Mouse (Mus musculus): ENCODE data around the gene Clba1. TPM values are rescaled to one million over a fixed set of nuclear protein-coding genes. Genes with fewer than 3 reads are reported as not detected.

The Clba1 gene
- polyA plus RNA-seq, 1 experiment from 2014 or later: 4.1 TPM

Other genes starting within 250 kb of the Clba1 start
- gene Inf2, start 220.2 kb upstream of the Clba1 start, polyA plus RNA-seq (2015; fragmentation: Nextera tagmentation; extraction: Ambion mirVana): 1.6 and 2.6 TPM in 2 replicates
- gene Adssl1, start 188.9 kb upstream of the Clba1 start, polyA plus RNA-seq (2015; fragmentation: Nextera tagmentation; extraction: Ambion mirVana): 2.1 and 2.7 TPM in 2 replicates
- gene Siva1, start 164.3 kb upstream of the Clba1 start, polyA plus RNA-seq (2015; fragmentation: Nextera tagmentation; extraction: Ambion mirVana): 168 and 186 TPM in 2 replicates
- gene Akt1, start 134.1 kb upstream of the Clba1 start, polyA plus RNA-seq (2015; fragmentation: Nextera tagmentation; extraction: Ambion mirVana): 56.5 and 65.5 TPM in 2 replicates
- 6.8 and 8.2 TPM in 2 replicates for gene Zbtb42, start 130.1 kb upstream of the Clba1 start, polyA plus RNA-seq (2015; fragmentation: Nextera tagmentation; extraction: Ambion mirVana)
- gene Cep170b, start 88.5 kb upstream of the Clba1 start, polyA plus RNA-seq (2015; fragmentation: Nextera tagmentation; extraction: Ambion mirVana): 12.4 and 13.2 TPM in 2 replicates
- gene Pld4, start 48.3 kb upstream of the Clba1 start, polyA plus RNA-seq (2015; fragmentation: Nextera tagmentation; extraction: Ambion mirVana): 12.2 and 13.0 TPM in 2 replicates
- gene Ahnak2, start 6.3 kb upstream of the Clba1 start, polyA plus RNA-seq (2015; fragmentation: Nextera tagmentation; extraction: Ambion mirVana): 2.3 and 2.8 TPM in 2 replicates
- gene Cdca4, start 20.5 kb downstream of the Clba1 start, polyA plus RNA-seq (2015; fragmentation: Nextera tagmentation; extraction: Ambion mirVana): 69.2 and 79.6 TPM in 2 replicates
- 0.40 and 0.48 TPM in 2 replicates for gene Gpr132, start 59.3 kb downstream of the Clba1 start, polyA plus RNA-seq (2015; fragmentation: Nextera tagmentation; extraction: Ambion mirVana)
- 2.2 and 2.4 TPM in 2 replicates for gene Jag2, start 120.8 kb downstream of the Clba1 start, polyA plus RNA-seq (2015; fragmentation: Nextera tagmentation; extraction: Ambion mirVana)
- gene Nudt14, start 133.2 kb downstream of the Clba1 start, polyA plus RNA-seq (2015; fragmentation: Nextera tagmentation; extraction: Ambion mirVana): 100 and 102 TPM in 2 replicates
- gene Btbd6, start 167.5 kb downstream of the Clba1 start, polyA plus RNA-seq (2015; fragmentation: Nextera tagmentation; extraction: Ambion mirVana): 20.2 and 20.9 TPM in 2 replicates
- gene Brf1, start 191.8 kb downstream of the Clba1 start, polyA plus RNA-seq (2015; fragmentation: Nextera tagmentation; extraction: Ambion mirVana): 36.5 and 41.6 TPM in 2 replicates
- 7.3 and 9.8 TPM in 2 replicates for gene Pacs2, start 205.6 kb downstream of the Clba1 start, polyA plus RNA-seq (2015; fragmentation: Nextera tagmentation; extraction: Ambion mirVana)

All from intestine, embryonic 16.5 days (tissue).